In genomic region chr2:11192281-11193098, GRCm38 (mm10) we compare ENCODE assay signal across 10 mouse cellular contexts. TPM values are rescaled to one million over a fixed set of nuclear protein-coding genes. Genes with fewer than 3 reads are reported as not detected.
A peak's percentile ranks its signal among the peaks of the same experiment; 100 is the strongest.
DNase-seq lines count a peak whose midpoint lies in the region; ATAC-seq lines count a peak whose summit lies in the region.
"Had no signal": no experiment of that assay in that cellular context is flagged by ENCODE, and none has a peak within 500 bp of the region (broad histone marks: within the 10 kb centered on the region; RNA-seq: fewer than 3 reads in every experiment).

No protein-coding gene starts in this region.

- no peak overlapping the region for H3K4me3 ChIP-seq in lung, embryonic 15.5 days
- no peak overlapping the region for H3K4me3 ChIP-seq in midbrain, embryonic 13.5 days (replicated peaks)
- H3K4me3 ChIP-seq in hindbrain, embryonic 13.5 days: no peak overlapping the region
- H3K4me3 ChIP-seq in midbrain, embryonic 10.5 days: no peak overlapping the region
- H3K4me3 ChIP-seq: limb, embryonic 15.5 days had no signal

- no peaks in the 10 kb centered on the region for H3K9me3 ChIP-seq in lung, embryonic 15.5 days
- no peaks in the 10 kb centered on the region for H3K9me3 ChIP-seq in midbrain, embryonic 13.5 days
- no peaks in the 10 kb centered on the region for H3K9me3 ChIP-seq in hindbrain, embryonic 13.5 days
- H3K9me3 ChIP-seq in midbrain, embryonic 10.5 days (replicated peaks): no peaks in the 10 kb centered on the region
- H3K9me3 ChIP-seq: limb, embryonic 15.5 days had no signal

- no peak overlapping the region for H3K9ac ChIP-seq in lung, embryonic 15.5 days
- no peak overlapping the region for H3K9ac ChIP-seq in midbrain, embryonic 13.5 days (replicated peaks)
- no peak overlapping the region for H3K9ac ChIP-seq in hindbrain, embryonic 13.5 days
- H3K9ac ChIP-seq: limb, embryonic 15.5 days had no signal

- 50% methylated on average over 12 of the region's 12 CpGs for WGBS in lung, embryonic 15.5 days
- 67% methylated on average over 12 of the region's 12 CpGs for WGBS in midbrain, embryonic 13.5 days
- 72% methylated on average over 12 of the region's 12 CpGs for WGBS in hindbrain, embryonic 13.5 days
- WGBS in midbrain, embryonic 10.5 days: 76% methylated on average over 12 of the region's 12 CpGs

- no peak overlapping the region for H3K27ac ChIP-seq in lung, embryonic 15.5 days
- no peak overlapping the region for H3K27ac ChIP-seq in midbrain, embryonic 13.5 days
- H3K27ac ChIP-seq in hindbrain, embryonic 13.5 days: no peak overlapping the region
- H3K27ac ChIP-seq in midbrain, embryonic 10.5 days (replicated peaks): no peak overlapping the region
- H3K27ac ChIP-seq: limb, embryonic 15.5 days had no signal

- H3K4me2 ChIP-seq in lung, embryonic 15.5 days: peak overlapping the region; percentile 8; the same call in 1 of the 2 replicates
- no peak overlapping the region for H3K4me2 ChIP-seq in midbrain, embryonic 13.5 days (replicated peaks)
- H3K4me2 ChIP-seq in hindbrain, embryonic 13.5 days: no peak overlapping the region
- H3K4me2 ChIP-seq: limb, embryonic 15.5 days had no signal

- H3K27me3 ChIP-seq in lung, embryonic 15.5 days: no peaks in the 10 kb centered on the region
- H3K27me3 ChIP-seq in midbrain, embryonic 13.5 days: peaks cover 6% of the 10 kb centered on the region; the same call in 1 of the 2 replicates
- no peaks in the 10 kb centered on the region for H3K27me3 ChIP-seq in hindbrain, embryonic 13.5 days
- H3K27me3 ChIP-seq in midbrain, embryonic 10.5 days (ENCODE audit: low read depth, poor library complexity, severe bottlenecking): peaks cover 16% of the 10 kb centered on the region
- H3K27me3 ChIP-seq: limb, embryonic 15.5 days had no signal

- ATAC-seq in lung, embryonic 15.5 days (ENCODE audit: borderline replicate concordance, extremely low read depth, low FRiP score, low TSS enrichment): no peak
- peak; percentile 69 for ATAC-seq in common myeloid progenitor, adult 5-6 weeks (replicated peaks; ENCODE audit: low read depth, poor library complexity, severe bottlenecking)
- ATAC-seq in neutrophil, adult 5-6 weeks (ENCODE audit: extremely low read depth, insufficient number of reproducible peaks, low FRiP score, poor library complexity, severe bottlenecking): peak; percentile 27; the same call in 1 of the 2 replicates
- ATAC-seq in midbrain, embryonic 13.5 days: no peak
- no peak for ATAC-seq in hindbrain, embryonic 13.5 days (ENCODE audit: low FRiP score)
- ATAC-seq: hindbrain, embryonic 16.5 days had no signal

- H3K4me1 ChIP-seq in lung, embryonic 15.5 days: no peaks in the 10 kb centered on the region
- H3K4me1 ChIP-seq in midbrain, embryonic 13.5 days (replicated peaks): no peaks in the 10 kb centered on the region
- H3K4me1 ChIP-seq in hindbrain, embryonic 13.5 days (replicated peaks): no peaks in the 10 kb centered on the region
- H3K4me1 ChIP-seq in midbrain, embryonic 10.5 days: no peaks in the 10 kb centered on the region
- H3K4me1 ChIP-seq: limb, embryonic 15.5 days had no signal

- no peaks in the 10 kb centered on the region for H3K36me3 ChIP-seq in lung, embryonic 15.5 days
- H3K36me3 ChIP-seq in midbrain, embryonic 13.5 days: no peaks in the 10 kb centered on the region
- H3K36me3 ChIP-seq in hindbrain, embryonic 13.5 days: no peaks in the 10 kb centered on the region
- H3K36me3 ChIP-seq in midbrain, embryonic 10.5 days: no peaks in the 10 kb centered on the region
- H3K36me3 ChIP-seq: limb, embryonic 15.5 days had no signal

- DNase-seq in lung, postnatal 14 days: no peak
- peak; percentile 48 for DNase-seq in kidney, postnatal 14 days
- no peak for DNase-seq in midbrain, embryonic 10.5 days (ENCODE audit: low spot score)

RNA-seq across cellular contexts. Expression of gene Prkcq, which starts 20.6 kb away (rescaled TPM):
- polyA plus RNA-seq in lung, embryonic 15.5 days (2015; fragmentation: Nextera tagmentation; extraction: Ambion mirVana): 1.8 and 3.1 TPM in 2 replicates
- 10.1 and 16.0 TPM in 2 replicates for total RNA-seq in common myeloid progenitor, adult 5-6 weeks (2017)
- total RNA-seq in neutrophil, adult 5-6 weeks (2017): 21.2 and 22.0 TPM in 2 replicates
- 2.7 and 2.9 TPM in 2 replicates for polyA plus RNA-seq in midbrain, embryonic 13.5 days (2015; fragmentation: Nextera tagmentation; extraction: Ambion mirVana)
- 6.6 and 7.2 TPM in 2 replicates for polyA plus RNA-seq in hindbrain, embryonic 13.5 days (2015; fragmentation: Nextera tagmentation; extraction: Ambion mirVana)
- polyA plus RNA-seq in midbrain, embryonic 10.5 days (2016; fragmentation: Nextera tagmentation; extraction: Ambion mirVana): 1.8 and 2.0 TPM in 2 replicates

Comparison
In these comparisons a context has a peak if more than half of its experiments do, and no peak if none do; other contexts are left out.
1. ATAC-seq: peak in common myeloid progenitor, adult 5-6 weeks (single experiment) and neutrophil, adult 5-6 weeks (single experiment); none in lung, embryonic 15.5 days (single experiment), midbrain, embryonic 13.5 days (single experiment) and hindbrain, embryonic 13.5 days (single experiment).